Mouse (Mus musculus): Measurements from ENCODE around the gene Nbr1.
A peak's percentile ranks its signal among the peaks of the same experiment; 100 is the strongest.
"Not testable (repeated sequence)": the region's sequence is repeated elsewhere in the genome, so short reads cannot be mapped to it uniquely, and the experiment has no call there.

Gene Nbr1

GRCm38 (mm10) chr11:101620022-101620655 lies 68.2 kb downstream of the Nbr1 start:
- DNase-seq (ENCODE audit: low spot score in 2 of 2): not testable (repeated sequence)

GRCm38 (mm10) chr11:101626649-101626994 lies 74.7 kb downstream of the Nbr1 start:
- DNase-seq (ENCODE audit: low spot score in 2 of 2): no peak

- peak; percentile 72 for DNase-seq (ENCODE audit: low spot score in 2 of 2)
Measured at GRCm38 (mm10) chr11:101626995-101627856, 75.3 kb downstream of the Nbr1 start, which contains the start of gene Rdm1. Rdm1 (plus strand) TSS chr11:101627195.

GRCm38 (mm10) chr11:101627857-101628559 lies 76.1 kb downstream of the Nbr1 start:
- peak; percentile 55 to 73 for DNase-seq (ENCODE audit: low spot score in 2 of 2)

GRCm38 (mm10) chr11:101628733-101629417 lies 76.9 kb downstream of the Nbr1 start:
- not testable (repeated sequence) for DNase-seq (ENCODE audit: low spot score in 2 of 2)
